Mouse (Mus musculus) liver, postnatal 0 days (tissue): ENCODE data around the gene Esrra.

Experiments used
- CTCF ChIP-seq: sonication (generic); IDR thresholded peaks from 2 replicates; pipeline ENCODE4 v1.5.1; 2016; ENCODE audit warnings: antibody characterized with exemption, low read depth
- EP300 ChIP-seq: IDR thresholded peaks from 2 replicates; pipeline ENCODE4 v1.6.1; 2016; ENCODE audit warnings: antibody characterized with exemption, low read depth, mild to moderate bottlenecking

DNA sequence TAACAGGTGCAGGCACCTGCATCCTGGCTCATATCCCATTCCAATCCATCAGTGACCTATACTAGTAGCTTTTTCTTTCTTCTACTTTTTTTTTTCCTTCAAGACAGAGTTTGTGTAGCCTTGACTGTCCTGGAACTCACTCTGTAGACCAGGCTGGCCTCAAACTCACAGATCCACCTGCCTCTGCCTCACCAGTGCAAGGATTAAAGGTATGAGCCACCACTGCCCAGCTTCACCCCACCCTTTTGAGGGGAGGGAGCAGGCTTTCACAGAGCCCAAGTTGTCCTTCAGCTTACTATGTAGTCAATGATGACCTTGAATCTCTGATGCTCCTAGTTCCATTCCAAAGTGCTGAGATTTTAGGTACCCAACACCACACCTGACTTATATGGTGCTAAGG, 2.2 kb downstream of the Esrra start:
- TF ChIP-seq CTCF: no peak
- no peak for TF ChIP-seq EP300
